Mouse (Mus musculus) megakaryocyte, adult 5-6 weeks (primary cell): ENCODE measurements at regions not wholly inside any gene's neighbourhood (a gene's known extent, or its start where the extent isn't known, plus 50 kb on each side); places are given as distances from the start of the nearest gene placed in this dataset.
"Not testable (repeated sequence)": the region's sequence is repeated elsewhere in the genome, so short reads cannot be mapped to it uniquely, and the experiment has no call there.

Experiments
- ATAC-seq: 2 replicates; pipeline ENCODE4 v1.8.0; 2016; ENCODE audit warnings: mild to moderate bottlenecking, inconsistent platforms; ENCODE audit not compliant: poor library complexity, severe bottlenecking

GRCm38 (mm10) chrX:70606349-70606748 lies 129.4 kb upstream of the Tmem185a start:
- no peak for ATAC-seq

GRCm38 (mm10) chrX:70582344-70582743 lies 105.4 kb upstream of the Tmem185a start:
- not testable (repeated sequence) for ATAC-seq

- ATAC-seq = no peak
Measured at GRCm38 (mm10) chrX:70580171-70580570, 103.2 kb upstream of the Tmem185a start.

- peak; percentile 70 for ATAC-seq
Measured at GRCm38 (mm10) chrX:70574243-70574642, 97.3 kb upstream of the Tmem185a start.

- ATAC-seq = peak; percentile 61
Measured at GRCm38 (mm10) chrX:70570586-70570985, 93.6 kb upstream of the Tmem185a start.

- peak; percentile 86 for ATAC-seq
Measured at GRCm38 (mm10) chrX:70569339-70569979, 92.5 kb upstream of the Tmem185a start.
